In the genomic region with DNA sequence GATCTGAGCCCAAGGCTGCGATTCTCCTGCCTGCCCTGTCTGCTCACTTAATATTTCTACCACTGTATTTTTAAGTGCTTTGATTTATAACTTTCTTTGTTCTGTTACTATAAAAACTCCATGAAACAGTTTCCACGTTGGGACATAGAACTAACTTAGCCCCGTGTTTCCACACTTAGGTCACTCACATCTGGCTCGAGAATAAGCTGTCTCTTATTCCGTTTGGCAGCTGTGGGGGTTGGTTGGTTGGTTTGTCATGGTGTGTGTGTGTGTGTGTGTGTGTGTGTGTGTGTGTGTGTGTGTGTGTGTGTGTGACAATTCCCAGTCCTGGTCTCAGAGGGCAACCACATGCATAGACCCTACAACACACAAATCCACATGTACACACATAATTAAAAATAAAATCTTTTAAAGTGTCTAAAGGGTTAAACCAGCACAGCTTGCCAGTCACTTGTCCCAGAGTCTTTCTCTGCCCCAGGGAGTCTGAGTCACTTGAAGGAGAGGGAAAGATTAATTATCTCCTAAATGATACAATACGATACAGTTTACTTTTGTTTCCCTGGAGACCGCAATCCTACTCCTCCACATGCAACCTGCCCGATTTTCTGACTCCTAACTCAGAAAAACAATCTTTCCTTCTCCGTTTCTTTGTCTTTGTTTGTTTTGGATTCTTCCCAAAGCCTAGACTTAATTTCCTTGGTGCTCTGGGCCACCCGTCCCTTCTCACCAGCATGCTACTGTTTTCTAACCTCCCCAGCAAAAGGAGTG, we compare ENCODE assay signal across 10 mouse cellular contexts. TPM values are rescaled to one million over a fixed set of nuclear protein-coding genes. Genes with fewer than 3 reads are reported as not detected.
DNase-seq lines count a peak whose midpoint lies in the region; ATAC-seq lines count a peak whose summit lies in the region.
"Had no signal": no experiment of that assay in that cellular context is flagged by ENCODE, and none has a peak within 500 bp of the region (broad histone marks: within the 10 kb centered on the region; RNA-seq: fewer than 3 reads in every experiment).

No protein-coding gene starts in this region.

- peaks cover 12% of the 10 kb centered on the region; the same call in 1 of the 2 replicates for H3K36me3 ChIP-seq in kidney, embryonic 15.5 days
- H3K36me3 ChIP-seq in hindbrain, embryonic 14.5 days (replicated peaks; ENCODE audit: control insufficient read depth, insufficient read depth) = no peaks in the 10 kb centered on the region; the same call in none of the 2 replicates
- H3K36me3 ChIP-seq in neural tube, embryonic 13.5 days = 0 out of 2 replicates have a peak, but pooled peaks cover 7% of the 10 kb centered on the region
- H3K36me3 ChIP-seq in forebrain, embryonic 11.5 days (ENCODE audit: control insufficient read depth, insufficient read depth, low read length) = no peaks in the 10 kb centered on the region

- ATAC-seq in kidney, embryonic 15.5 days (replicated peaks; ENCODE audit: low FRiP score) = peak; percentile 61
- no peak for ATAC-seq in hindbrain, embryonic 14.5 days (ENCODE audit: low FRiP score)
- ATAC-seq in neural tube, embryonic 13.5 days (ENCODE audit: low read depth) = no peak
- no peak for ATAC-seq in forebrain, embryonic 11.5 days (replicated peaks; ENCODE audit: low FRiP score)

- WGBS in kidney, embryonic 15.5 days = 9% methylated on average over 10 of the region's 10 CpGs
- 24% methylated on average over 10 of the region's 10 CpGs for WGBS in hindbrain, embryonic 14.5 days
- WGBS in neural tube, embryonic 13.5 days = 20% methylated on average over 10 of the region's 10 CpGs
- 34% methylated on average over 10 of the region's 10 CpGs for WGBS in forebrain, embryonic 11.5 days

- H3K27me3 ChIP-seq in kidney, embryonic 15.5 days = no peaks in the 10 kb centered on the region
- H3K27me3 ChIP-seq in hindbrain, embryonic 14.5 days (ENCODE audit: control insufficient read depth, insufficient read depth, low read length) = no peaks in the 10 kb centered on the region
- H3K27me3 ChIP-seq in neural tube, embryonic 13.5 days = peaks cover 3% of the 10 kb centered on the region
- no peaks in the 10 kb centered on the region for H3K27me3 ChIP-seq in forebrain, embryonic 11.5 days (ENCODE audit: control insufficient read depth, insufficient read depth, low read length)

- H3K4me3 ChIP-seq in kidney, embryonic 15.5 days (replicated peaks) = no peak overlapping the region
- H3K4me3 ChIP-seq in hindbrain, embryonic 14.5 days (replicated peaks; ENCODE audit: low read length) = no peak overlapping the region
- H3K4me3 ChIP-seq in neural tube, embryonic 13.5 days = no peak overlapping the region
- no peak overlapping the region for H3K4me3 ChIP-seq in forebrain, embryonic 11.5 days (ENCODE audit: low read depth, low read length)
- H3K4me3 ChIP-seq: erythroblast, embryonic 14.5 days had no signal

- no peaks in the 10 kb centered on the region for H3K9me3 ChIP-seq in kidney, embryonic 15.5 days (replicated peaks)
- H3K9me3 ChIP-seq in hindbrain, embryonic 14.5 days (ENCODE audit: control insufficient read depth, low read length) = no peaks in the 10 kb centered on the region
- H3K9me3 ChIP-seq in neural tube, embryonic 13.5 days = no peaks in the 10 kb centered on the region
- H3K9me3 ChIP-seq in forebrain, embryonic 11.5 days (ENCODE audit: control insufficient read depth, low read length) = no peaks in the 10 kb centered on the region

- H3K27ac ChIP-seq in kidney, embryonic 15.5 days = peak overlapping the region; percentile 78
- peak overlapping the region; percentile 40 for H3K27ac ChIP-seq in hindbrain, embryonic 14.5 days
- no peak overlapping the region for H3K27ac ChIP-seq in neural tube, embryonic 13.5 days (replicated peaks)
- H3K27ac ChIP-seq in forebrain, embryonic 11.5 days (ENCODE audit: low read depth, low read length) = no peak overlapping the region

- H3K9ac ChIP-seq in kidney, embryonic 15.5 days = no peak overlapping the region
- 0 out of 2 replicates have a peak overlapping the region, but pooled peaks have one; percentile 39 for H3K9ac ChIP-seq in hindbrain, embryonic 14.5 days
- H3K9ac ChIP-seq in neural tube, embryonic 13.5 days = no peak overlapping the region
- H3K9ac ChIP-seq in forebrain, embryonic 11.5 days (ENCODE audit: low read length) = no peak overlapping the region

- no peak for DNase-seq in kidney, adult 11 months
- DNase-seq in adipocyte (ENCODE audit: low spot score) = peak; percentile 38
- DNase-seq in hindbrain, embryonic 14.5 days (ENCODE audit: low spot score) = peak; percentile 31
- no peak for DNase-seq in forebrain, embryonic 11.5 days (ENCODE audit: low spot score)
- no peak for DNase-seq in thymus, postnatal 0 days (ENCODE audit: low spot score)
- DNase-seq: lung, postnatal 14 days; thymus, adult 18-20 months had no signal

- peak overlapping the region; percentile 42 for H3K4me2 ChIP-seq in kidney, embryonic 15.5 days
- H3K4me2 ChIP-seq in hindbrain, embryonic 14.5 days (replicated peaks) = peak overlapping the region; percentile 22; the same call in 1 of the 2 replicates
- H3K4me2 ChIP-seq in neural tube, embryonic 13.5 days = peak overlapping the region; percentile 28; the same call in 1 of the 2 replicates
- H3K4me2 ChIP-seq in forebrain, embryonic 11.5 days (ENCODE audit: low read depth, low read length, severe bottlenecking) = no peak overlapping the region

- H3K4me1 ChIP-seq in kidney, embryonic 15.5 days = peaks cover 53% of the 10 kb centered on the region
- H3K4me1 ChIP-seq in hindbrain, embryonic 14.5 days (replicated peaks; ENCODE audit: control insufficient read depth, insufficient read depth, low read length) = peaks cover 7% of the 10 kb centered on the region; the same call in 1 of the 2 replicates
- peaks cover 36% of the 10 kb centered on the region for H3K4me1 ChIP-seq in neural tube, embryonic 13.5 days (replicated peaks)
- H3K4me1 ChIP-seq in forebrain, embryonic 11.5 days (replicated peaks; ENCODE audit: control insufficient read depth, insufficient read depth, low read length) = no peaks in the 10 kb centered on the region; the same call in 1 of the 2 replicates

RNA-seq across cellular contexts. Expression of gene Trpm4, which starts 20.7 kb away (rescaled TPM):
- 17.4 and 19.0 TPM in 2 replicates for polyA plus RNA-seq in kidney, embryonic 15.5 days (2015; fragmentation: Nextera tagmentation; extraction: Ambion mirVana)
- 7.8 and 9.3 TPM in 2 replicates for polyA plus RNA-seq in hindbrain, embryonic 14.5 days (2014; fragmentation: Nextera tagmentation; extraction: Ambion mirVana)
- polyA plus RNA-seq in neural tube, embryonic 13.5 days (2015; fragmentation: Nextera tagmentation; extraction: Ambion mirVana) = 7.1 and 7.2 TPM in 2 replicates
- polyA plus RNA-seq in forebrain, embryonic 11.5 days (2014; fragmentation: Nextera tagmentation; extraction: Ambion mirVana) = 5.6 and 6.8 TPM in 2 replicates
- 4.9 and 5.2 TPM in 2 replicates for polyA plus RNA-seq in thymus, postnatal 0 days (2015; fragmentation: Nextera tagmentation; extraction: Ambion mirVana)

RNA-seq across cellular contexts. Expression of gene Hrc, which starts 22.2 kb away (rescaled TPM):
- 2.1 and 2.5 TPM in 2 replicates for polyA plus RNA-seq in kidney, embryonic 15.5 days (2015; fragmentation: Nextera tagmentation; extraction: Ambion mirVana)
- polyA plus RNA-seq in hindbrain, embryonic 14.5 days (2014; fragmentation: Nextera tagmentation; extraction: Ambion mirVana) = 0.20 and 0.41 TPM in 2 replicates
- 0.55 and 0.74 TPM in 2 replicates for polyA plus RNA-seq in neural tube, embryonic 13.5 days (2015; fragmentation: Nextera tagmentation; extraction: Ambion mirVana)
- not detected in 2 replicates for polyA plus RNA-seq in forebrain, embryonic 11.5 days (2014; fragmentation: Nextera tagmentation; extraction: Ambion mirVana)
- polyA plus RNA-seq in thymus, postnatal 0 days (2015; fragmentation: Nextera tagmentation; extraction: Ambion mirVana) = 0.08 and 0.09 TPM in 2 replicates
- polyA plus RNA-seq: erythroblast, embryonic 14.5 days had no signal

RNA-seq across cellular contexts. Expression of gene Slc6a21, which starts 35.6 kb away (rescaled TPM):
- polyA plus RNA-seq in kidney, embryonic 15.5 days (2015; fragmentation: Nextera tagmentation; extraction: Ambion mirVana) = not detected in 2 replicates
- polyA plus RNA-seq in hindbrain, embryonic 14.5 days (2014; fragmentation: Nextera tagmentation; extraction: Ambion mirVana) = not detected in 2 replicates
- polyA plus RNA-seq in neural tube, embryonic 13.5 days (2015; fragmentation: Nextera tagmentation; extraction: Ambion mirVana) = not detected in 2 replicates
- not detected in 2 replicates for polyA plus RNA-seq in forebrain, embryonic 11.5 days (2014; fragmentation: Nextera tagmentation; extraction: Ambion mirVana)
- 0.08 TPM in 1 of 2 replicates, not detected in the other for polyA plus RNA-seq in thymus, postnatal 0 days (2015; fragmentation: Nextera tagmentation; extraction: Ambion mirVana)
- polyA plus RNA-seq: erythroblast, embryonic 14.5 days had no signal

RNA-seq across cellular contexts. Expression of gene Ppfia3, which starts 53.9 kb away (rescaled TPM):
- polyA plus RNA-seq in kidney, embryonic 15.5 days (2015; fragmentation: Nextera tagmentation; extraction: Ambion mirVana) = 6.7 and 7.5 TPM in 2 replicates
- polyA plus RNA-seq in hindbrain, embryonic 14.5 days (2014; fragmentation: Nextera tagmentation; extraction: Ambion mirVana) = 29.8 and 32.3 TPM in 2 replicates
- 18.4 and 20.3 TPM in 2 replicates for polyA plus RNA-seq in neural tube, embryonic 13.5 days (2015; fragmentation: Nextera tagmentation; extraction: Ambion mirVana)
- polyA plus RNA-seq in forebrain, embryonic 11.5 days (2014; fragmentation: Nextera tagmentation; extraction: Ambion mirVana) = 11.6 and 13.0 TPM in 2 replicates
- polyA plus RNA-seq in thymus, postnatal 0 days (2015; fragmentation: Nextera tagmentation; extraction: Ambion mirVana) = 0.27 and 0.49 TPM in 2 replicates

RNA-seq across cellular contexts. Expression of gene Lin7b, which starts 57.5 kb away (rescaled TPM):
- 0.41 and 0.96 TPM in 2 replicates for polyA plus RNA-seq in kidney, embryonic 15.5 days (2015; fragmentation: Nextera tagmentation; extraction: Ambion mirVana)
- polyA plus RNA-seq in hindbrain, embryonic 14.5 days (2014; fragmentation: Nextera tagmentation; extraction: Ambion mirVana) = 34.8 and 37.9 TPM in 2 replicates
- 11.1 and 11.6 TPM in 2 replicates for polyA plus RNA-seq in neural tube, embryonic 13.5 days (2015; fragmentation: Nextera tagmentation; extraction: Ambion mirVana)
- polyA plus RNA-seq in forebrain, embryonic 11.5 days (2014; fragmentation: Nextera tagmentation; extraction: Ambion mirVana) = 0.48 and 1.5 TPM in 2 replicates
- 0.49 and 0.79 TPM in 2 replicates for polyA plus RNA-seq in thymus, postnatal 0 days (2015; fragmentation: Nextera tagmentation; extraction: Ambion mirVana)
- polyA plus RNA-seq: erythroblast, embryonic 14.5 days had no signal

Comparison
In these comparisons a context has a peak if more than half of its experiments do, and no peak if none do; other contexts are left out.
1. H3K27ac ChIP-seq: peak in kidney, embryonic 15.5 days (single experiment) and hindbrain, embryonic 14.5 days (single experiment); none in neural tube, embryonic 13.5 days (single experiment) and forebrain, embryonic 11.5 days (single experiment).
2. DNase-seq: peak in adipocyte (single experiment) and hindbrain, embryonic 14.5 days (single experiment); none in kidney, adult 11 months (single experiment), forebrain, embryonic 11.5 days (single experiment) and thymus, postnatal 0 days (single experiment).